Mouse (Mus musculus): Measurements from ENCODE around the gene Dpp6. TPM values are rescaled to one million over a fixed set of nuclear protein-coding genes. Genes with fewer than 3 reads are reported as not detected.

Dpp6 gene
- polyA plus RNA-seq, 1 experiment from 2014 or later, result 21.4 TPM

DNA sequence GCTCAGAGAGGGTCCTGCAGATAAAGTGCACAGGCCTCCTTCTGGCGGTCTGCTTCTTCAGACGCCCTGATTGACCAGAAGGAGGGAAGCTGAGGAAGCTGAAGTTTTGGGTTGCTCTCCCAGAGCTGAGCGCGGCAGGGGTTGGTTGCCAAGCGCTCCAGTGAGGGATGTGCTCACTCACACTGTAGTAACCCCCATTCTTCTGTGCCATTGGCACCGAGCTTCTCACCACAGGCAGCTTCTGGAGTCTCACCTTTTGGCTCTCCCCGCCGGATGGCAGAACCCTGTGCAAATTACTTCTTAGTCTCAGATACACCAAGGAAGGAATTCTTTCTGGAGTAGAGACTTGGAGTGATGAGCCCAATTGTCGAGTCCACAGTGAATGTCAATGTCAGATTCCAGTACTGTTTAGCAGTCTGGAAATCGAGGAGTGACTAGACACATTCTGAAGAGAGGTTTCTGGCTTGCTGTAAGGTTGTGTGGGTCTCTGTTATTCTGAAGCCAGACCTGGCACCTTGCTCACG lies 344.2 kb downstream of the Dpp6 start:
- H3K9ac ChIP-seq (replicated peaks), result no peak overlapping the region
- no peak for ATAC-seq (ENCODE audit: low FRiP score, low read depth)
- 75% methylated on average over 11 of the region's 11 CpGs for WGBS

DNA sequence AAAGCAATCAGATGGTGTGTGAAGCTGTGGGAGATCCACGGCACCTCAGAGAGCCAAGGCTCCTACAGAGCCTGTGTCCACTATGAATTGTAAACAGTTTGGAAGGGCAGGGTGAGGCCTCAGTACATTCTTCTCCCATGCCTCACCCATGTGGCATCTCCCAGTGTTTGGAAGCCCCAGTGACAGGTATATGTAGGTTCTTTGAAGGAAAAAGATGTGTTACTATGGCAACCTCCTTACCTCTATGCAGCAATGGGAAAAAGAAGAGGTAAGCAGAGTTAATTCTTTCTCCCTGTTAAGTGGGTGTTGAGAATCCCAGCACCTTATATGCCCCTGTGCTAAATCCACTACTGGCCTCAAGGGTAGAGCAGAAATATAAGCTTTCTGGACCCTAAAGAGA lies 351.5 kb downstream of the Dpp6 start:
- Histone ChIP-seq H3K27ac (replicated peaks) (no peak overlapping the region), H3K4me1 (no peaks in the 10 kb centered on the region), H3K9me3 (no peaks in the 10 kb centered on the region), H3K27me3 (no peaks in the 10 kb centered on the region), H3K4me2 (replicated peaks) (no peak overlapping the region), H3K36me3 (no peaks in the 10 kb centered on the region), H3K4me3 (no peak overlapping the region), H3K9ac (replicated peaks) (no peak overlapping the region)
- ATAC-seq (ENCODE audit: low FRiP score, low read depth), result no peak
- WGBS, result 92% methylated on average over 1 of the region's 1 CpGs

More for the DNA sequence above, 344.2 kb downstream of the Dpp6 start:
- Histone ChIP-seq H3K27me3 (no peaks in the 10 kb centered on the region), H3K9me3 (no peaks in the 10 kb centered on the region), H3K36me3 (no peaks in the 10 kb centered on the region), H3K27ac (replicated peaks) (no peak overlapping the region), H3K4me1 (0 out of 2 replicates have a peak, but pooled peaks cover 3% of the 10 kb centered on the region), H3K4me2 (replicated peaks) (no peak overlapping the region), H3K4me3 (no peak overlapping the region)

DNA sequence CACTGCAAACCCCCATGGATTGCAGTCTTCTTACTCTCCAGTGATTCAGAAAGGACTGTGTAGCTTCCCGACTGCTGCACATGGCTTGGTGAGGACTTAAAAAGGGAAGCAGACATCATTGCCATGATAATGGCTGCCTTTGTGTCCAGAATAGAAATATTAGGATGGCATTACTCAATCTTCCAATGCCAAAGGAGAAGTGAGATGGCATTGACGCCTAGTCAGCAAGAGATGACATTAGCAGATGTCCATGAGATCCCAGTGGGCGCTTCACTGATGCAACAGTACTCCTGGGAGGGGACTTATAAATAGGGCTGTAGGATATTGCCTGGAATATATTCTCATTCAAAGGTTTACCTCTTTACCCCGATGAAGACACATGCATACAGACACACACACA lies 368.0 kb downstream of the Dpp6 start:
- Histone ChIP-seq H3K4me1 (no peaks in the 10 kb centered on the region), H3K9ac (replicated peaks) (no peak overlapping the region), H3K4me3 (no peak overlapping the region), H3K4me2 (replicated peaks) (no peak overlapping the region), H3K36me3 (no peaks in the 10 kb centered on the region), H3K27ac (replicated peaks) (no peak overlapping the region), H3K9me3 (no peaks in the 10 kb centered on the region), H3K27me3 (no peaks in the 10 kb centered on the region)
- 86% methylated on average over 4 of the region's 4 CpGs for WGBS
- no peak for ATAC-seq (ENCODE audit: low FRiP score, low read depth)

DNA sequence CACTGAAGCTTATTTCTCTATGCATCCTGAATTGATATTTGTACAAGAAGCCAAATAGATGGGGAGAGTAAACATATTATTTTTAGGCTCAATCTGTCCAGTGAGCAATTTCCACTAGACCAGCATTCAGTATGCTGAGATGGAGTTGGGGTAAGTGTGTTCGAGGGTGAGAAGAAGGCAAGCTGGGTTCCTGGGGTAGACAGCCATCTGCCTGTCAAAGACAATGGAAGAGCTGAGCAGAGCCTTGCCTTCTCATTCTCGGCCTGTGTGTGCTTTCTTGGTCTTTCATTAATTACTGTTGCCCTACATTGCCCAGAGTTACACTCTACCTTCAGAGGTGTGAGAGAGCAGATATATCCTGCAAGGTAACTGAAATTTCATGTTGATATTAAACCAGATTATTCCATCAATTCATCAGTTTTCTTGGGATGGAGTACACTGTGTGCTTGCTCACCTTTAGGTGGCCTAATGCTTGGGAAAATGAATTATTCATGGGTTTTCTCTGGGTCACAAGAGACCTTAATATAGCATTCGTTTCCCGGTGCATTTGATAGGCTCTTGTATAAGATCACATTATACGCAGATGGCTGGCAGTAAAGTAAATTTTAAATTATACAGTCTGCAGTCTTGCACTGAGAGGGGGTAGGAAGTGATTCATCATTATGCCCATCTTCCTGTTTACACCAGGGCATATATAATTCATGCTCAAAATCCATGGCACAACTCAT lies 374.4 kb downstream of the Dpp6 start:
- no peaks in the 10 kb centered on the region for H3K27me3 ChIP-seq
- H3K27ac ChIP-seq (replicated peaks), result peak overlapping the region; percentile 35; the same call in 1 of the 2 replicates
- 68% methylated on average over 5 of the region's 5 CpGs for WGBS
- H3K4me3 ChIP-seq, result no peak overlapping the region
- no peaks in the 10 kb centered on the region for H3K36me3 ChIP-seq
- H3K9me3 ChIP-seq, result 0 out of 2 replicates have a peak, but pooled peaks cover 5% of the 10 kb centered on the region
- no peaks in the 10 kb centered on the region for H3K4me1 ChIP-seq
- no peak overlapping the region for H3K4me2 ChIP-seq (replicated peaks)
- ATAC-seq (ENCODE audit: low FRiP score, low read depth), result 0 out of 2 replicates have a peak, but pooled peaks have one; percentile 38
- no peak overlapping the region for H3K9ac ChIP-seq (replicated peaks)

DNA sequence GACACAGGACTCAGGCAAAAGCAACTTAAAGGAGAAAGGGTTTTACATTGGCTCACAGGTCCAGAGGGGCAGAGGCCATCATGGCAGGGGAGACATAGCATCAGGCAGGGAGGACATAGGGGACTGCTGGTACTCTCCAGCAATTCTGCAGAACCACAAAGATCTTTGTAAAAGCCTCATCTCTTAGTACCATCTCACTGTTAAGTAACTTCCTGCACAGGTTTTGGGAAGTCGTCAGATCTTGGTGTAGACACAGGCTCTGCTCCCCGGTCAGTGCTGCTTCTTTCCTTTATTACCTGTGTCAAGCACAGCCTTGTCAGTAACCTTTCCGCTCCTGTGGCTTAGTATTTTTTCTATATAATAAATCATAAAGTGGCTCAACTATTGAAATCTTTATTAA lies 377.2 kb downstream of the Dpp6 start:
- no peak for ATAC-seq (ENCODE audit: low FRiP score, low read depth)
- Histone ChIP-seq H3K9me3 (0 out of 2 replicates have a peak, but pooled peaks cover 5% of the 10 kb centered on the region), H3K27me3 (no peaks in the 10 kb centered on the region), H3K4me1 (no peaks in the 10 kb centered on the region), H3K9ac (replicated peaks) (no peak overlapping the region), H3K4me3 (no peak overlapping the region), H3K36me3 (no peaks in the 10 kb centered on the region), H3K27ac (replicated peaks) (no peak overlapping the region), H3K4me2 (replicated peaks) (no peak overlapping the region)
- 90% methylated on average over 3 of the region's 3 CpGs for WGBS

DNA sequence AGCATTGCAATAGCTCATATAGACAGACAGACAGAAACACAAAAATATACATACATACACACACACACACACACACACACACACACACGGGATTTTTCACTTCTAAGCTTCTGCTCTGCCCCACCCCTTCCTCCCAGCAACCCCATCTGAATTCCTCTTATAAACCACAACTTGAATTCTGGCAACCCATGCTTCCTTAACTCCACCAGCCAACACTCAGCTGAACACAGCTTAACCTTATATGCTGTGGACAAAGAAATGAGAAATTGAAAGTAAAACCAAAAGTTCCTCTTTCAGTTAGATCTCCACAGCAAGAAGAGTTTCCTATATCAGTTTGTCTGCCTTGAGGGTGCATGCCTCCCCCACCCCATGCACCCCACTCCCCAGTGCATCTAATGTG lies 378.0 kb downstream of the Dpp6 start:
- Histone ChIP-seq H3K4me2 (replicated peaks) (no peak overlapping the region), H3K4me3 (no peak overlapping the region), H3K27me3 (no peaks in the 10 kb centered on the region), H3K27ac (replicated peaks) (no peak overlapping the region), H3K4me1 (no peaks in the 10 kb centered on the region), H3K9me3 (0 out of 2 replicates have a peak, but pooled peaks cover 5% of the 10 kb centered on the region), H3K9ac (replicated peaks) (no peak overlapping the region), H3K36me3 (no peaks in the 10 kb centered on the region)
- 79% methylated on average over 1 of the region's 1 CpGs for WGBS
- no peak for ATAC-seq (ENCODE audit: low FRiP score, low read depth)

DNA sequence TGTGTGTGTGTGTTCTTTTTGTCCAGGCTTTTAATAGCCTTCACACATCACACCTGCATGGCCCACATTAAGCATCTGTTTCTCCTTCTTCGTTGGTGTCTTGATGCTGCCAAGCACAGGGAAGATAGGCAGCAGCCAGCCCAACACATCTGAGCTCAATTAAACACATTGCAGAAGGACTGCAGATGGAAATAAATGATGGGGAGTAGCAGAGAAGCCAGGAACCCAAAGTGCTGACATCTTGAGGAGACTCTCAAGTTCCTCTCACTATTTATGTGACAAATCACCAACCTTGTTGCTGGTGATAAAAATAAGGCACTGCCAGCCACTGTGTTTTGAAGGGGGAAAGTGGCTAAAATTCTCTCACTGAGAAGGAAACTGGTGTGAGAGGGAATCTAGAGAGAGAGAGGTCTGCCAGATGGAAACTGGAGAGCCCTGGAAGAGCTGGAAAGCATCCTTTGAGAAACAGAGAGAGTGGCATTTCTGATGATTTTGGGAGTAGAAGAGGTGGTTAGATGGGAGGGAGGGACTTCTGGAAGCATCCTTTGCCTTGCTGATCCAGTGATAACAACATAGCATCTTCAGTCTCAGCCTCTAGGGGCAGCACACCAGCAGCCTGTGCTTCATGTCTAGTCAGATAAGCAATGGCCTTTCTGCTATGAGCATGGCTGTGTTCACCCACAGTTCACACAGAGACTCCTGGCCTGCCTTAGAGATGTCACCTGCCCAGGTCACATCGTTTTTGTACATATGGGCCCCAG lies 383.8 kb downstream of the Dpp6 start:
- ATAC-seq (ENCODE audit: low FRiP score, low read depth), result no peak
- Histone ChIP-seq H3K4me3 (no peak overlapping the region), H3K4me2 (replicated peaks) (no peak overlapping the region), H3K36me3 (no peaks in the 10 kb centered on the region), H3K9ac (replicated peaks) (no peak overlapping the region), H3K4me1 (no peaks in the 10 kb centered on the region), H3K27me3 (no peaks in the 10 kb centered on the region), H3K27ac (replicated peaks) (no peak overlapping the region), H3K9me3 (no peaks in the 10 kb centered on the region)
- WGBS, result 61% methylated on average over 2 of the region's 2 CpGs

DNA sequence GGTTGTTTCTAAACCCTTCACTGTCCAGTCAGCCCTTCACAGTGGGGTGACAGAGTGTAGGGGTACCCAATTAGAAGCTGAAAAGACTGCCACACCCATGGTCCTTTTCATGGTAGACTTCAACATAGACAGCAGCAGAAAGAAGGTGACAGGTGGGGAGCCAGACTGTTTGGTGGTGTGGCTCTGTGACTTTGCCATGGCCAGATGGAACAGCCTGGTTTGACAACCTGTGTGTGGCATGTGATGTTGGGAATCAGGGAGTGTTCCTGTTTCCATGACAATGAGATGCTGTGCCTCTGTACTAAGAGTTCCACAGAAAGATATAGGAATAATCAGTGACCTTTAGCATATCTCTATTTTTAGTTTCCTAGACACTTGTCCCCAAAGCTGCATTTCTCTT lies 386.1 kb downstream of the Dpp6 start:
- no peaks in the 10 kb centered on the region for H3K9me3 ChIP-seq
- no peaks in the 10 kb centered on the region for H3K4me1 ChIP-seq
- no peaks in the 10 kb centered on the region for H3K36me3 ChIP-seq
- H3K4me2 ChIP-seq (replicated peaks), result no peak overlapping the region
- no peak for ATAC-seq (ENCODE audit: low FRiP score, low read depth)
- no peak overlapping the region for H3K4me3 ChIP-seq
- H3K9ac ChIP-seq (replicated peaks), result no peak overlapping the region
- H3K27me3 ChIP-seq, result no peaks in the 10 kb centered on the region
- no peak overlapping the region for H3K27ac ChIP-seq (replicated peaks)

DNA sequence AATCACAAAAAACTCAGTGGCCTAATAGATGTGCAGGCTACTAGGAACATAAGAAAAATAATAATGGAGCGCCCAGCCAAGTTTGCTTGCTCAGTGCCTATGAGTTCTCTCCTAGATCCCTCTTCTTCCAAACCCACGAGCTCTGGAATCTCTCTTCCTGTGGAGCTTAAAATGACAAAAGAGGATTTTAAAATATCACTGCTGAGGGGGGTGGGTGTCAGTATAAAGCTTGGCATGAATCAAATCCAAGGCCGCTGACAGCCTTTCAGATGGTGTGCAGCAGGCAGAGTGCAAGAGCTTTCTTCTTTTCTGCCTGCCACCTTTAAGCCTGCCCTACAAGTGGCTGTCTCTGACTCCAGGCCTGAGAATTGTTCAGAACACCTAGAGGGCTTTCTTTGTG lies 387.7 kb downstream of the Dpp6 start:
- H3K4me1 ChIP-seq, result no peaks in the 10 kb centered on the region
- no peaks in the 10 kb centered on the region for H3K27me3 ChIP-seq
- no peak for ATAC-seq (ENCODE audit: low FRiP score, low read depth)
- no peak overlapping the region for H3K4me3 ChIP-seq
- H3K27ac ChIP-seq (replicated peaks), result no peak overlapping the region
- H3K4me2 ChIP-seq (replicated peaks), result no peak overlapping the region
- no peak overlapping the region for H3K9ac ChIP-seq (replicated peaks)
- H3K9me3 ChIP-seq, result no peaks in the 10 kb centered on the region
- no peaks in the 10 kb centered on the region for H3K36me3 ChIP-seq
- WGBS, result 68% methylated on average over 3 of the region's 3 CpGs

DNA sequence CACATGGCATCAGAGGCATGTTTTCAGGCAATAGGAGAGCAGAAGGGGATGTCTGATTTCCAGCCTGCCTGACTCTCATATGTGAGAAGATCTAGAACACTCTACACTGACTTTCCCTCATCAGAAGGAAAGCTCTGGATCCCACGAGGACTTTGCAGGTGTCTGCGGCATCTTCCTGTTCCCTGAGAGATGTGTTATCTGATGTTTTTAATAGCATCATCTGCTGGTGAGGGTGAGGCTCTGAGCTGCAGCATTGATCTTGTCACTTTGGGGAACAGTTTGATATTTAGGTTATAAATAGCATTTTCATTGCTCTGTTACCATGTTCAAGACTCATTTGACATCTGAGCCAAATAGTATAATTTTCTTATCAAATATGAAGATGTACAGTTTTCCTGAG lies 388.8 kb downstream of the Dpp6 start:
- H3K4me2 ChIP-seq (replicated peaks), result no peak overlapping the region
- H3K9ac ChIP-seq (replicated peaks), result no peak overlapping the region
- no peaks in the 10 kb centered on the region for H3K4me1 ChIP-seq
- H3K27ac ChIP-seq (replicated peaks), result no peak overlapping the region
- H3K4me3 ChIP-seq, result no peak overlapping the region
- no peaks in the 10 kb centered on the region for H3K27me3 ChIP-seq
- no peaks in the 10 kb centered on the region for H3K9me3 ChIP-seq
- 90% methylated on average over 2 of the region's 2 CpGs for WGBS
- H3K36me3 ChIP-seq, result no peaks in the 10 kb centered on the region
- no peak for ATAC-seq (ENCODE audit: low FRiP score, low read depth)

DNA sequence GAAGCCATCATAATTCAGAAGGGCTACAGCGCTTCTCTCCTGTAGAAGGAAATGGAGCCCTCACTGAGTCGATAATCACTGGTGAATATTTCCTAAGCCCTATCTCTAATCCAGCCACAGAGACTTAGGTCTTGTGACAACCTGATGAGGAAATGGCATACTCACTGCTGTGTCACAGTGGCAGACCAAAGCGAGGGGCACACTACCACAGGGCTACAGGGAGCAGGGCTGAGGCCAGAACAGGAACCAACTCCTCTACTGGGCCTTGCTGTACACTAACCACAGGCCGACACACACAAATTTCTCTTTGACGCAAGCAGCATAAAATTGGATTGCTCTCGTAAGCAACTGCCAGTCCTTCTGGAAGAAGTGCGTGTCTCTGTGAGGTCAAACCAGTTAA lies 389.2 kb downstream of the Dpp6 start:
- ATAC-seq (ENCODE audit: low FRiP score, low read depth), result no peak
- WGBS, result 90% methylated on average over 7 of the region's 7 CpGs

DNA sequence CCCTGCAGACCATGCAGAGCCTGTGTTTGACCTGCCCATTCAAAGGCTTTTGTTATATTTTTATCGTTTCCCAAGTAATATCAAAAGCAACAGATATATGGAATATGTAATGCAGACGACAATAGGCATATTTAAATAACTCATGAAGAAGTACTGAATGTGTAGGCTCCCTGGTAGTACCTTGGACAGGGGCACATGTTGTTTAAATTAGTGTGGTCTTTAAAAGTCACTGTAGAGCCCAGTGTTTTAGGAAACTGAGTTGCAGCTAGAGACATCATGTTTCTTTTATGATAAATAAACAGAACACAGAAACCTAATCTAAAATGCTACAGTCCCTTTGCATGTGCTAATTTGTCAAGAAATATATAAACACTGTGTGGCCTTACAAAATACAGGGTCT lies 403.1 kb downstream of the Dpp6 start:
- ATAC-seq (ENCODE audit: low FRiP score, low read depth), result no peak
- Histone ChIP-seq H3K4me1 (no peaks in the 10 kb centered on the region), H3K4me3 (no peak overlapping the region), H3K9me3 (no peaks in the 10 kb centered on the region), H3K27ac (replicated peaks) (no peak overlapping the region), H3K9ac (replicated peaks) (no peak overlapping the region), H3K36me3 (no peaks in the 10 kb centered on the region), H3K4me2 (replicated peaks) (no peak overlapping the region), H3K27me3 (no peaks in the 10 kb centered on the region)
- WGBS, result 83% methylated on average over 2 of the region's 2 CpGs

More for the DNA sequence above, 389.2 kb downstream of the Dpp6 start:
- Histone ChIP-seq H3K27ac (replicated peaks) (no peak overlapping the region), H3K9ac (replicated peaks) (no peak overlapping the region), H3K9me3 (no peaks in the 10 kb centered on the region), H3K4me1 (no peaks in the 10 kb centered on the region), H3K4me3 (no peak overlapping the region), H3K36me3 (no peaks in the 10 kb centered on the region), H3K27me3 (no peaks in the 10 kb centered on the region), H3K4me2 (replicated peaks) (no peak overlapping the region)

Measured in midbrain, embryonic 12.5 days (tissue).